Mouse (Mus musculus) bone marrow, adult 2 months (tissue): ENCODE measurements around the gene Fam169b.

ENCODE experiments used
- CTCF ChIP-seq: fragments of 200-500 bp; IDR thresholded peaks from 2 replicates; pipeline ENCODE4 v1.5.1; 2011; ENCODE audit warnings: low read length, control low read depth; ENCODE audit not compliant: control insufficient read depth, insufficient read depth
- POLR2A ChIP-seq: fragments of 200-500 bp; IDR thresholded peaks from 2 replicates; pipeline ENCODE4 v1.6.1; 2011; ENCODE audit warnings: low read depth, mild to moderate bottlenecking, control low read depth, low read length, borderline replicate concordance; ENCODE audit not compliant: control insufficient read depth

- TF ChIP-seq CTCF (no peak), POLR2A (no peak)
Observed at GRCm38 (mm10) chr7:68296487-68296886, 22.8 kb downstream of the Fam169b start.
